Mouse (Mus musculus) midbrain, postnatal 0 days (tissue): ENCODE results near the gene Aim2. TPM values are rescaled to one million over a fixed set of nuclear protein-coding genes. Genes with fewer than 3 reads are reported as not detected.

Source experiments
- ATAC-seq: fragments of 200-750 bp; cut with Nextera tagmentation; 2 replicates; pipeline ENCODE4 v1.8.0; 2017; ENCODE audit warnings: moderate number of reproducible peaks, mild to moderate bottlenecking, moderate TSS enrichment, moderate library complexity; ENCODE audit not compliant: low FRiP score
- DNase-seq: peaks from one replicate; pipeline ENCODE4 v3.0.0-alpha.2; 2015; ENCODE audit warnings: low spot score
- H3K27ac ChIP-seq: fragments of 300-500 bp; sonication (generic); 2 replicates; pipeline ENCODE4 v1.5.1; 2014; ENCODE audit warnings: low read depth, mild to moderate bottlenecking, low read length, mixed read lengths
- H3K27me3 ChIP-seq: fragments of 300-500 bp; sonication (generic); 2 replicates; pipeline ENCODE4 v1.6.1; 2014; ENCODE audit warnings: low read length, control low read depth, mixed read lengths; ENCODE audit not compliant: insufficient read depth
- H3K36me3 ChIP-seq: fragments of 300-500 bp; sonication (generic); 2 replicates; pipeline ENCODE4 v1.6.1; 2014; ENCODE audit warnings: low read length, control low read depth, mixed read lengths; ENCODE audit not compliant: insufficient read depth
- H3K4me1 ChIP-seq: fragments of 300-500 bp; sonication (generic); 2 replicates; pipeline ENCODE4 v1.6.1; 2014; ENCODE audit warnings: mild to moderate bottlenecking, control low read depth, antibody characterized with exemption, low read length, mixed read lengths; ENCODE audit not compliant: insufficient read depth
- H3K4me2 ChIP-seq: fragments of 300-500 bp; sonication (generic); 2 replicates; pipeline ENCODE4 v1.6.1; 2014; ENCODE audit warnings: low read depth, mild to moderate bottlenecking, low read length, mixed read lengths; ENCODE audit not compliant: poor library complexity, severe bottlenecking
- H3K4me3 ChIP-seq: fragments of 300-500 bp; sonication (generic); 2 replicates; pipeline ENCODE4 v1.5.1; 2014; ENCODE audit warnings: low read depth, mild to moderate bottlenecking, low read length, moderate library complexity
- H3K9ac ChIP-seq: fragments of 300-500 bp; sonication (generic); replicated peaks from 2 replicates; pipeline ENCODE4 v1.6.1; 2014; ENCODE audit warnings: mild to moderate bottlenecking, low read length, moderate library complexity, mixed read lengths; ENCODE audit not compliant: poor library complexity, severe bottlenecking
- H3K9me3 ChIP-seq: fragments of 300-500 bp; sonication (generic); 2 replicates; pipeline ENCODE4 v1.6.1; 2016; ENCODE audit warnings: low read length, control low read depth
- CTCF ChIP-seq: IDR thresholded peaks from 2 replicates; pipeline ENCODE4 v1.5.1; 2016; ENCODE audit warnings: antibody characterized with exemption, mild to moderate bottlenecking
- WGBS: fragments of 180-500 bp; shearing (Covaris S2); extraction: QIAGEN DNeasy Blood & Tissue Kit; methylation state at CpG from one replicate; pipeline ENCODE4 v1.1.7; 2014; 5-methylcytosine and 5-hydroxymethylcytosine counted together
- polyA plus RNA-seq: library from polyadenylated mRNA; unstranded; fragments of >200 nt; fragmentation: Nextera tagmentation; extraction: Ambion mirVana; gene quantifications from 2 replicates; pipeline ENCODE4 v1.2.1, GENCODE M21; 2015
- total RNA-seq: library from RNA; depleted of rRNA; stranded (reverse); fragments of >200 nt; gene quantifications from 2 replicates; pipeline ENCODE4 v1.2.3, GENCODE M21; 2014

Aim2 gene
- total and polyA plus RNA-seq, 2 experiments from 2014 or later, result 0.66 to 0.89 TPM

DNA sequence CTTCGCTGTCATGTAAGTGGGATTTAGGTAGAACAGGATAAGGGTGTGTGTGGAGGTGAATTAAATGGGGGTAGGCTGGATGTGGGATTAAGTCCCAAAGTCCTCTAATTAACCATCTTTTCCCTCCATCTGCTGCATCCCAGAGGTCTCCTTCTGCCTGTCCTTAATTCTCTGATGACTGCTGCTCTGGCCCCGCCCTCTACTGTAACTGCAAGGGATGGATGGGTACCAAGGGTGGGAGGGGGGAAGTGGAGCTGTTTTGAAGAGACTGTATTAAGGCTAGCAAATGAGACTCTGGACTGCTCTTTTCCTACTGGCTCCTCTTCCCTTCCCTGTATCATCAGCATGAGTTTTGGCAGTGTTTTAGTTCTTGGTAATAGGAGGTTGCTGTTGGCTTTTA, 18.9 kb downstream of the Aim2 start:
- no peak for ATAC-seq
- WGBS, result 71% methylated on average over 2 of the region's 2 CpGs

DNA sequence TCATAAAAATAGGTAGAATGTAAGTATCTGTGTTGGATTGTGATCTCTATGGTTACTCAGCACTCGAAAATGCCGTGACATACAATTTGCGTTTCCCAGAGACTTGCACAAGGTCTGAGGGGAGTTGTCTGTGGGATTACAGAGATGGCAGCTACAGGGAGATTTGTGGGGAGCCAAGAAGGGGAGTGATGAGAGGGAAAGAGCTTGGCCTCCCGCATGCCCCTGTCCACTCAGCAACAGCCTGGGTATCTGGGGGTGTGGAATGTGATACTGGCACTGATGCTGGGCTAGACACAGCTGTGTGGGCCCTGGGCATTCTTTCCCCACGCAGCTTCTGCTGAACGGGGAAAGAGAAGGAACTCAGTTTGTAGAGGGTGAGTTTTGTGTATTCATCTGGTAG, 19.8 kb downstream of the Aim2 start:
- Histone ChIP-seq H3K4me2 (no peak overlapping the region), H3K27ac (no peak overlapping the region), H3K9ac (no peak overlapping the region), H3K27me3 (no peaks in the 10 kb centered on the region), H3K4me3 (no peak overlapping the region), H3K4me1 (peaks cover 3% of the 10 kb centered on the region; the same call in 1 of the 2 replicates), H3K9me3 (no peaks in the 10 kb centered on the region), H3K36me3 (no peaks in the 10 kb centered on the region)
- TF ChIP-seq CTCF, result no peak
- ATAC-seq (no peak), DNase-seq (no peak)
- 55% methylated on average over 6 of the region's 6 CpGs for WGBS

More for the DNA sequence above, 18.9 kb downstream of the Aim2 start:
- DNase-seq, result no peak
- Histone ChIP-seq H3K27ac (no peak overlapping the region), H3K9me3 (no peaks in the 10 kb centered on the region), H3K4me3 (no peak overlapping the region), H3K36me3 (no peaks in the 10 kb centered on the region), H3K4me2 (no peak overlapping the region), H3K4me1 (peaks cover 10% of the 10 kb centered on the region; the same call in 1 of the 2 replicates), H3K27me3 (no peaks in the 10 kb centered on the region), H3K9ac (no peak overlapping the region)
- no peak for TF ChIP-seq CTCF

DNA sequence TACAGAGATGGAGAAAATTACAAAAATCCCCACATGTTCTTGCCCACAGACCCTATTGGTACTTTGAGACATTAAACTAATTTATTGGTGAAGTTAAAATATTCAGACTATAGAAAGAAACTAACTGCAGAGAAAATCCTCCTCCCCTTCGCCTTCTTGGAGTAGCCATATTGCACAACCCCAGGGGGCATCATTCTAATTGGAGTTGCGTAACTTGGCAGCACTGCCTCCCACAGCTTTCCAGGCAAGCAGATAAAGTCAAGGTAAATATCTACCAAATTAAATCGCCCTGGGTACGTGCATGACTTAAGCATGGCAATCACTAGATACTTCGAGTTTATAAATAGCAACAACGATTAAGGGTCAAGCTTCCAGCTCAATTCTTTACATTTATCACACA, 20.9 kb downstream of the Aim2 start:
- Histone ChIP-seq H3K4me1 (no peaks in the 10 kb centered on the region), H3K36me3 (no peaks in the 10 kb centered on the region), H3K27me3 (no peaks in the 10 kb centered on the region), H3K9ac (no peak overlapping the region), H3K27ac (no peak overlapping the region), H3K9me3 (no peaks in the 10 kb centered on the region), H3K4me2 (no peak overlapping the region), H3K4me3 (no peak overlapping the region)
- DNase-seq, result no peak
- WGBS, result 74% methylated on average over 6 of the region's 6 CpGs
- TF ChIP-seq CTCF, result no peak
- no peak for ATAC-seq

DNA sequence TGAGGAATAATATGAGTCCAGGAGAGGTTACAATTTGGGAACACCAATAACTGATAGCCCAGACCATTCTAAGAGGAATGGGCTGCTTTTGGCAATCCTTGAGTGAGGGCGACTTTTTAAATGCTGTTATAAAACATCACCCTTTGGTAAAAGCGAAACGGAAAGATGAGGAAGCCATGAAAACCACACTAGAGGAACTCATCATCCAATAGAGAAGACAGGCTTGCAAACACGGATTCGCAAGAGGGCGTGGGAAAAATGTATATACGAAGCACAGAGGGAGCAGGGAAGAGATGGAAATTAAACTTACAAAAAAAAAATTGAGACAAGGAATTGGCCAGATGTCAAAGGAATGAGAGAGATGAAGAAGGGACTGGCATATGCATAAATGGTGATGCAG, 23.3 kb downstream of the Aim2 start:
- Histone ChIP-seq H3K4me2 (no peak overlapping the region), H3K27ac (no peak overlapping the region), H3K9me3 (no peaks in the 10 kb centered on the region), H3K27me3 (no peaks in the 10 kb centered on the region), H3K36me3 (no peaks in the 10 kb centered on the region), H3K4me3 (no peak overlapping the region), H3K4me1 (no peaks in the 10 kb centered on the region), H3K9ac (no peak overlapping the region)
- TF ChIP-seq CTCF, result no peak
- DNase-seq (no peak), ATAC-seq (no peak)
- 88% methylated on average over 7 of the region's 7 CpGs for WGBS

DNA sequence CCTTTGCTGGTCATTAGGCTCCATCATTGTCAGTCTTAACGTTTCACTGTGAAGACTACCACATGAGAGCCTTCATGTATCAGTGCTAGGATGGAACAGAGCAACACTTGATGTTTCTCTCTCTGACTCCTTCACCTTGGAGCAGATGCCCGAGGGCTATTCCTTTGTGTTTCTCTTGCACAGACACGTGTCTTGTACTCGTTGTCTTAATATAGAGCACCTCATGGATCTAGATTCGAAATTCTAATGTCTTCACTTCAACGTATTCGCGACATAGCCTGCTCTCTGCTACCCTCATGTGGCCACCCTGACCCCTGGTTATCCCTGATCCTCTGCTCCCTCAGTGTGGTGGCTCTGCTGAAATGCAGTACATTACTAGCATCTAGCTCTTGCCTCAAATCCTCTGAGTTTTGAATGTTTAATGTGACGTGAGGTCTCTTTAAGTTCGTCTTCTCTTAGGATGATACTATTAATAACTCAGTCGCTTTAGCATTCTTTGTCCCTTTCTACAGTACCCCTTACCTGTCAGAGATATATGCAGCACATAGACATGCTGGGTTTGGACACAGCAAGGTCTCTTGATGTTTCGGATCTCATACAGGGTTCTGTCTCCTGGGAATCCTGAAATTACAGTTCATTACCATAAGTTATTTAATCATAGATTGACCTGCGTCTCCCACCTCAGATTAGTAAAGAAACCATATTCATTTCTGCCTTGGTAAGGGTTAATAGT, 26.9 kb downstream of the Aim2 start:
- TF ChIP-seq CTCF, result peak; percentile 100
- ATAC-seq (peak; percentile 88), DNase-seq (peak; percentile 86)
- H3K4me3 ChIP-seq, result no peak overlapping the region
- H3K36me3 ChIP-seq, result no peaks in the 10 kb centered on the region
- no peaks in the 10 kb centered on the region for H3K4me1 ChIP-seq
- no peaks in the 10 kb centered on the region for H3K9me3 ChIP-seq
- H3K9ac ChIP-seq, result no peak overlapping the region
- peak overlapping the region; percentile 15; the same call in 1 of the 2 replicates for H3K4me2 ChIP-seq
- 26% methylated on average over 13 of the region's 13 CpGs for WGBS
- no peaks in the 10 kb centered on the region for H3K27me3 ChIP-seq
- H3K27ac ChIP-seq, result no peak overlapping the region

DNA sequence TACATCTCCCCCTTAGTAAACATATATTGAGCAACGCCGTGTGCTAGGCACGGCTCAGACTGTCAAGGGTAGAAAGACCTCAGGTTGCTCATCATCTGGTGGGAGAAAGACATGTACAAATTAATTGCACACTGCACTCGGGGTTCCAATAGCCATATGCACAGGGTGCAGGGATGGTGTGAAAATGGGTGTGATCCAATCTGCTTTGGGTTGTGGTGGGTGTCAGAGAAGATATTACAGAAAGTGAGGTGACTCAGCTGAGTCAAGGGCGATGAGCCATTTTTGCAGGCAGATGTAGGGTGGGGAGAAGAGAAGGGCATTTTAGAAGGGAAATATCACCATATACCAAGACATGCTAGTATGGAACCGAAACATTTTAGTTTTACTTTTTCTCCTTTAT, 30.8 kb downstream of the Aim2 start:
- no peak for TF ChIP-seq CTCF
- DNase-seq, result no peak
- Histone ChIP-seq H3K4me1 (no peaks in the 10 kb centered on the region), H3K9ac (no peak overlapping the region), H3K27me3 (no peaks in the 10 kb centered on the region), H3K4me2 (no peak overlapping the region), H3K27ac (no peak overlapping the region), H3K4me3 (no peak overlapping the region), H3K9me3 (no peaks in the 10 kb centered on the region), H3K36me3 (no peaks in the 10 kb centered on the region)
- ATAC-seq, result no peak
- 96% methylated on average over 6 of the region's 6 CpGs for WGBS
